Mouse (Mus musculus) midbrain, postnatal 0 days (tissue): Measurements from ENCODE around the gene Ky. TPM values are rescaled to one million over a fixed set of nuclear protein-coding genes. Genes with fewer than 3 reads are reported as not detected.

Source experiments
- ATAC-seq: fragments of 200-750 bp; cut with Nextera tagmentation; 2 replicates; pipeline ENCODE4 v1.8.0; 2017; ENCODE audit warnings: moderate number of reproducible peaks, mild to moderate bottlenecking, moderate TSS enrichment, moderate library complexity; ENCODE audit not compliant: low FRiP score
- DNase-seq: peaks from one replicate; pipeline ENCODE4 v3.0.0-alpha.2; 2015; ENCODE audit warnings: low spot score
- H3K27ac ChIP-seq: fragments of 300-500 bp; sonication (generic); 2 replicates; pipeline ENCODE4 v1.5.1; 2014; ENCODE audit warnings: low read depth, mild to moderate bottlenecking, low read length, mixed read lengths
- H3K27me3 ChIP-seq: fragments of 300-500 bp; sonication (generic); 2 replicates; pipeline ENCODE4 v1.6.1; 2014; ENCODE audit warnings: low read length, control low read depth, mixed read lengths; ENCODE audit not compliant: insufficient read depth
- H3K36me3 ChIP-seq: fragments of 300-500 bp; sonication (generic); 2 replicates; pipeline ENCODE4 v1.6.1; 2014; ENCODE audit warnings: low read length, control low read depth, mixed read lengths; ENCODE audit not compliant: insufficient read depth
- H3K4me1 ChIP-seq: fragments of 300-500 bp; sonication (generic); 2 replicates; pipeline ENCODE4 v1.6.1; 2014; ENCODE audit warnings: mild to moderate bottlenecking, control low read depth, antibody characterized with exemption, low read length, mixed read lengths; ENCODE audit not compliant: insufficient read depth
- H3K4me2 ChIP-seq: fragments of 300-500 bp; sonication (generic); 2 replicates; pipeline ENCODE4 v1.6.1; 2014; ENCODE audit warnings: low read depth, mild to moderate bottlenecking, low read length, mixed read lengths; ENCODE audit not compliant: poor library complexity, severe bottlenecking
- H3K4me3 ChIP-seq: fragments of 300-500 bp; sonication (generic); 2 replicates; pipeline ENCODE4 v1.5.1; 2014; ENCODE audit warnings: low read depth, mild to moderate bottlenecking, low read length, moderate library complexity
- H3K9ac ChIP-seq: fragments of 300-500 bp; sonication (generic); replicated peaks from 2 replicates; pipeline ENCODE4 v1.6.1; 2014; ENCODE audit warnings: mild to moderate bottlenecking, low read length, moderate library complexity, mixed read lengths; ENCODE audit not compliant: poor library complexity, severe bottlenecking
- H3K9me3 ChIP-seq: fragments of 300-500 bp; sonication (generic); 2 replicates; pipeline ENCODE4 v1.6.1; 2016; ENCODE audit warnings: low read length, control low read depth
- CTCF ChIP-seq: IDR thresholded peaks from 2 replicates; pipeline ENCODE4 v1.5.1; 2016; ENCODE audit warnings: antibody characterized with exemption, mild to moderate bottlenecking
- WGBS: fragments of 180-500 bp; shearing (Covaris S2); extraction: QIAGEN DNeasy Blood & Tissue Kit; methylation state at CpG from one replicate; pipeline ENCODE4 v1.1.7; 2014; 5-methylcytosine and 5-hydroxymethylcytosine counted together
- polyA plus RNA-seq: library from polyadenylated mRNA; unstranded; fragments of >200 nt; fragmentation: Nextera tagmentation; extraction: Ambion mirVana; gene quantifications from 2 replicates; pipeline ENCODE4 v1.2.1, GENCODE M21; 2015
- total RNA-seq: library from RNA; depleted of rRNA; stranded (reverse); fragments of >200 nt; gene quantifications from 2 replicates; pipeline ENCODE4 v1.2.3, GENCODE M21; 2014

The Ky gene
- total and polyA plus RNA-seq, 2 experiments from 2014 or later: 0.99 to 6.5 TPM

- WGBS: 53% methylated on average over 8 of the region's 8 CpGs
- H3K4me2 ChIP-seq: no peak overlapping the region
- no peak overlapping the region for H3K9ac ChIP-seq
- peak; percentile 49 for DNase-seq
- no peaks in the 10 kb centered on the region for H3K4me1 ChIP-seq
- H3K27ac ChIP-seq: no peak overlapping the region
- H3K36me3 ChIP-seq: no peaks in the 10 kb centered on the region
- H3K9me3 ChIP-seq: no peaks in the 10 kb centered on the region
- no peak overlapping the region for H3K4me3 ChIP-seq
- no peak for ATAC-seq
- no peak for TF ChIP-seq CTCF
- no peaks in the 10 kb centered on the region; the same call in 1 of the 2 replicates for H3K27me3 ChIP-seq
Measured at GRCm38 (mm10) chr9:102511423-102511822, 5.9 kb downstream of the Ky start.

GRCm38 (mm10) chr9:102513578-102513977, 8.0 kb downstream of the Ky start:
- 0 out of 2 replicates have a peak, but pooled peaks have one; percentile 7 for TF ChIP-seq CTCF
- Histone ChIP-seq H3K27me3 (no peaks in the 10 kb centered on the region; the same call in 1 of the 2 replicates), H3K27ac (no peak overlapping the region), H3K9me3 (no peaks in the 10 kb centered on the region), H3K4me2 (no peak overlapping the region), H3K9ac (no peak overlapping the region), H3K4me3 (no peak overlapping the region), H3K36me3 (no peaks in the 10 kb centered on the region), H3K4me1 (no peaks in the 10 kb centered on the region)
- DNase-seq: no peak
- WGBS: 86% methylated on average over 4 of the region's 4 CpGs
- no peak for ATAC-seq

GRCm38 (mm10) chr9:102518443-102518842, 12.9 kb downstream of the Ky start:
- Histone ChIP-seq H3K27me3 (no peaks in the 10 kb centered on the region), H3K9me3 (no peaks in the 10 kb centered on the region), H3K9ac (no peak overlapping the region), H3K36me3 (no peaks in the 10 kb centered on the region), H3K4me2 (no peak overlapping the region), H3K4me1 (no peaks in the 10 kb centered on the region), H3K4me3 (no peak overlapping the region), H3K27ac (no peak overlapping the region)
- no peak for ATAC-seq
- 90% methylated on average over 9 of the region's 9 CpGs for WGBS
- no peak for DNase-seq
- TF ChIP-seq CTCF: no peak

- Histone ChIP-seq H3K27me3 (no peaks in the 10 kb centered on the region), H3K4me1 (no peaks in the 10 kb centered on the region), H3K36me3 (no peaks in the 10 kb centered on the region), H3K9ac (no peak overlapping the region), H3K9me3 (no peaks in the 10 kb centered on the region), H3K4me2 (no peak overlapping the region), H3K27ac (no peak overlapping the region), H3K4me3 (no peak overlapping the region)
- WGBS: 90% methylated on average over 4 of the region's 4 CpGs
- TF ChIP-seq CTCF: no peak
- ATAC-seq (no peak), DNase-seq (no peak)
Measured at GRCm38 (mm10) chr9:102521396-102521795, 15.8 kb downstream of the Ky start.

GRCm38 (mm10) chr9:102528106-102528505, 22.6 kb downstream of the Ky start:
- Histone ChIP-seq H3K27me3 (no peaks in the 10 kb centered on the region), H3K9ac (no peak overlapping the region), H3K27ac (no peak overlapping the region), H3K36me3 (no peaks in the 10 kb centered on the region), H3K4me2 (no peak overlapping the region), H3K4me3 (no peak overlapping the region), H3K4me1 (no peaks in the 10 kb centered on the region), H3K9me3 (no peaks in the 10 kb centered on the region)
- ATAC-seq (no peak), DNase-seq (peak; percentile 58)
- TF ChIP-seq CTCF: no peak
- WGBS: 23% methylated on average over 7 of the region's 7 CpGs

GRCm38 (mm10) chr9:102528561-102528960, 23.0 kb downstream of the Ky start:
- H3K9me3 ChIP-seq: no peaks in the 10 kb centered on the region
- 77% methylated on average over 7 of the region's 7 CpGs for WGBS
- no peaks in the 10 kb centered on the region for H3K4me1 ChIP-seq
- no peaks in the 10 kb centered on the region for H3K36me3 ChIP-seq
- H3K9ac ChIP-seq: no peak overlapping the region
- H3K27me3 ChIP-seq: no peaks in the 10 kb centered on the region
- ATAC-seq (no peak), DNase-seq (no peak)
- H3K4me3 ChIP-seq: no peak overlapping the region
- TF ChIP-seq CTCF: no peak
- no peak overlapping the region for H3K27ac ChIP-seq
- H3K4me2 ChIP-seq: no peak overlapping the region
